Mouse (Mus musculus): ENCODE results near the gene Phc2. TPM values are rescaled to one million over a fixed set of nuclear protein-coding genes. Genes with fewer than 3 reads are reported as not detected.
A peak's percentile ranks its signal among the peaks of the same experiment; 100 is the strongest.

Gene Phc2
- polyA plus RNA-seq, 1 experiment from 2014 or later = 52.8 TPM

- Histone ChIP-seq H3K36me3 (replicated peaks; ENCODE audit: control insufficient read depth, insufficient read depth) (peaks cover 38% of the 10 kb centered on the region), H3K9ac (no peak overlapping the region), H3K27ac (no peak overlapping the region), H3K4me2 (replicated peaks) (no peak overlapping the region), H3K4me3 (replicated peaks; ENCODE audit: low read length) (no peak overlapping the region), H3K4me1 (replicated peaks; ENCODE audit: control insufficient read depth, insufficient read depth, low read length) (no peaks in the 10 kb centered on the region), H3K27me3 (ENCODE audit: control insufficient read depth, insufficient read depth, low read length) (no peaks in the 10 kb centered on the region), H3K9me3 (ENCODE audit: control insufficient read depth, low read length) (no peaks in the 10 kb centered on the region)
- 83% methylated on average over 5 of the region's 5 CpGs for WGBS
- ATAC-seq (ENCODE audit: low FRiP score) = no peak
- no peak for DNase-seq (ENCODE audit: low spot score)
These were observed 116.2 kb downstream of the Phc2 start for GRCm38 (mm10) chr4:128770698-128771097.

- H3K4me2 ChIP-seq (replicated peaks) = no peak overlapping the region
- no peaks in the 10 kb centered on the region for H3K27me3 ChIP-seq (ENCODE audit: control insufficient read depth, insufficient read depth, low read length)
- no peak overlapping the region for H3K9ac ChIP-seq
- ATAC-seq (ENCODE audit: low FRiP score) (no peak), DNase-seq (ENCODE audit: low spot score) (no peak)
- H3K4me3 ChIP-seq (replicated peaks; ENCODE audit: low read length) = no peak overlapping the region
- H3K9me3 ChIP-seq (ENCODE audit: control insufficient read depth, low read length) = no peaks in the 10 kb centered on the region
- H3K4me1 ChIP-seq (replicated peaks; ENCODE audit: control insufficient read depth, insufficient read depth, low read length) = no peaks in the 10 kb centered on the region
- no peak overlapping the region for H3K27ac ChIP-seq
- H3K36me3 ChIP-seq (replicated peaks; ENCODE audit: control insufficient read depth, insufficient read depth) = peaks cover 66% of the 10 kb centered on the region
- WGBS = 91% methylated on average over 11 of the region's 11 CpGs
These were observed 119.3 kb downstream of the Phc2 start for GRCm38 (mm10) chr4:128773820-128774219.

- no peaks in the 10 kb centered on the region for H3K4me1 ChIP-seq (replicated peaks; ENCODE audit: control insufficient read depth, insufficient read depth, low read length)
- H3K9me3 ChIP-seq (ENCODE audit: control insufficient read depth, low read length) = no peaks in the 10 kb centered on the region
- no peak overlapping the region for H3K27ac ChIP-seq
- 94% methylated on average over 9 of the region's 9 CpGs for WGBS
- H3K27me3 ChIP-seq (ENCODE audit: control insufficient read depth, insufficient read depth, low read length) = no peaks in the 10 kb centered on the region
- no peak overlapping the region for H3K4me3 ChIP-seq (replicated peaks; ENCODE audit: low read length)
- DNase-seq (ENCODE audit: low spot score) = peak; percentile 58
- no peak overlapping the region for H3K9ac ChIP-seq
- peak; percentile 2; the same call in 1 of the 2 replicates for ATAC-seq (ENCODE audit: low FRiP score)
- no peak overlapping the region for H3K4me2 ChIP-seq (replicated peaks)
- H3K36me3 ChIP-seq (replicated peaks; ENCODE audit: control insufficient read depth, insufficient read depth) = peaks cover 72% of the 10 kb centered on the region
These were observed 120.0 kb downstream of the Phc2 start for GRCm38 (mm10) chr4:128774467-128774866.

GRCm38 (mm10) chr4:128776568-128777289 lies 122.2 kb downstream of the Phc2 start:
- 45% methylated on average over 20 of the region's 20 CpGs for whole genome bisulfite sequencing
- peak; percentile 87 for DNase-seq (ENCODE audit: low spot score)
- no peak overlapping the region for H3K27ac ChIP-seq
- ATAC-seq (ENCODE audit: low FRiP score) = peak; percentile 46; the same call in 1 of the 2 replicates
- H3K4me1 ChIP-seq (replicated peaks; ENCODE audit: control insufficient read depth, insufficient read depth, low read length) = no peaks in the 10 kb centered on the region
- H3K4me2 ChIP-seq (replicated peaks) = no peak overlapping the region
- H3K9ac ChIP-seq = no peak overlapping the region
- H3K9me3 ChIP-seq (ENCODE audit: control insufficient read depth, low read length) = no peaks in the 10 kb centered on the region
- H3K27me3 ChIP-seq (ENCODE audit: control insufficient read depth, insufficient read depth, low read length) = no peaks in the 10 kb centered on the region
- H3K4me3 ChIP-seq (replicated peaks; ENCODE audit: low read length) = no peak overlapping the region
- H3K36me3 ChIP-seq (replicated peaks; ENCODE audit: control insufficient read depth, insufficient read depth) = peaks cover 95% of the 10 kb centered on the region

GRCm38 (mm10) chr4:128777593-128777992 lies 123.1 kb downstream of the Phc2 start:
- H3K4me2 ChIP-seq (replicated peaks) = no peak overlapping the region
- WGBS = 82% methylated on average over 11 of the region's 11 CpGs
- no peaks in the 10 kb centered on the region for H3K4me1 ChIP-seq (replicated peaks; ENCODE audit: control insufficient read depth, insufficient read depth, low read length)
- no peak overlapping the region for H3K27ac ChIP-seq
- DNase-seq (ENCODE audit: low spot score) = no peak
- peaks cover 96% of the 10 kb centered on the region for H3K36me3 ChIP-seq (replicated peaks; ENCODE audit: control insufficient read depth, insufficient read depth)
- H3K4me3 ChIP-seq (replicated peaks; ENCODE audit: low read length) = no peak overlapping the region
- no peak overlapping the region for H3K9ac ChIP-seq
- no peak for ATAC-seq (ENCODE audit: low FRiP score)
- H3K27me3 ChIP-seq (ENCODE audit: control insufficient read depth, insufficient read depth, low read length) = no peaks in the 10 kb centered on the region
- no peaks in the 10 kb centered on the region for H3K9me3 ChIP-seq (ENCODE audit: control insufficient read depth, low read length)

GRCm38 (mm10) chr4:128782037-128782436 lies 127.5 kb downstream of the Phc2 start:
- 93% methylated on average over 7 of the region's 7 CpGs for WGBS
- Histone ChIP-seq H3K36me3 (replicated peaks; ENCODE audit: control insufficient read depth, insufficient read depth) (peaks cover 93% of the 10 kb centered on the region), H3K4me2 (replicated peaks) (no peak overlapping the region), H3K27me3 (ENCODE audit: control insufficient read depth, insufficient read depth, low read length) (no peaks in the 10 kb centered on the region), H3K4me1 (replicated peaks; ENCODE audit: control insufficient read depth, insufficient read depth, low read length) (no peaks in the 10 kb centered on the region), H3K27ac (no peak overlapping the region), H3K4me3 (replicated peaks; ENCODE audit: low read length) (no peak overlapping the region), H3K9me3 (ENCODE audit: control insufficient read depth, low read length) (no peaks in the 10 kb centered on the region), H3K9ac (no peak overlapping the region)
- ATAC-seq (ENCODE audit: low FRiP score) (no peak), DNase-seq (ENCODE audit: low spot score) (no peak)

GRCm38 (mm10) chr4:128782645-128783044 lies 128.1 kb downstream of the Phc2 start:
- H3K9ac ChIP-seq = no peak overlapping the region

GRCm38 (mm10) chr4:128784950-128785631 lies 130.6 kb downstream of the Phc2 start:
- H3K27me3 ChIP-seq (ENCODE audit: control insufficient read depth, insufficient read depth, low read length) = no peaks in the 10 kb centered on the region
- no peak overlapping the region for H3K9ac ChIP-seq
- no peak overlapping the region for H3K4me3 ChIP-seq (replicated peaks; ENCODE audit: low read length)
- 92% methylated on average over 15 of the region's 15 CpGs for WGBS
- H3K4me2 ChIP-seq (replicated peaks) = no peak overlapping the region
- no peak for DNase-seq (ENCODE audit: low spot score)
- ATAC-seq (ENCODE audit: low FRiP score) = no peak
- no peaks in the 10 kb centered on the region for H3K4me1 ChIP-seq (replicated peaks; ENCODE audit: control insufficient read depth, insufficient read depth, low read length)
- no peak overlapping the region for H3K27ac ChIP-seq
- no peaks in the 10 kb centered on the region for H3K9me3 ChIP-seq (ENCODE audit: control insufficient read depth, low read length)
- H3K36me3 ChIP-seq (replicated peaks; ENCODE audit: control insufficient read depth, insufficient read depth) = peaks cover 84% of the 10 kb centered on the region

More at GRCm38 (mm10) chr4:128782645-128783044, 128.1 kb downstream of the Phc2 start:
- peaks cover 93% of the 10 kb centered on the region for H3K36me3 ChIP-seq (replicated peaks; ENCODE audit: control insufficient read depth, insufficient read depth)
- no peak overlapping the region for H3K4me2 ChIP-seq (replicated peaks)
- ATAC-seq (ENCODE audit: low FRiP score) = no peak
- no peak for DNase-seq (ENCODE audit: low spot score)
- H3K4me3 ChIP-seq (replicated peaks; ENCODE audit: low read length) = no peak overlapping the region
- H3K27me3 ChIP-seq (ENCODE audit: control insufficient read depth, insufficient read depth, low read length) = no peaks in the 10 kb centered on the region
- H3K4me1 ChIP-seq (replicated peaks; ENCODE audit: control insufficient read depth, insufficient read depth, low read length) = no peaks in the 10 kb centered on the region
- no peak overlapping the region for H3K27ac ChIP-seq
- WGBS = 78% methylated on average over 4 of the region's 4 CpGs
- H3K9me3 ChIP-seq (ENCODE audit: control insufficient read depth, low read length) = no peaks in the 10 kb centered on the region

- no peak overlapping the region for H3K9ac ChIP-seq
- ATAC-seq (ENCODE audit: low FRiP score) (no peak), DNase-seq (ENCODE audit: low spot score) (no peak)
- H3K9me3 ChIP-seq (ENCODE audit: control insufficient read depth, low read length) = no peaks in the 10 kb centered on the region
- no peaks in the 10 kb centered on the region for H3K4me1 ChIP-seq (replicated peaks; ENCODE audit: control insufficient read depth, insufficient read depth, low read length)
- peaks cover 78% of the 10 kb centered on the region for H3K36me3 ChIP-seq (replicated peaks; ENCODE audit: control insufficient read depth, insufficient read depth)
- no peak overlapping the region for H3K4me3 ChIP-seq (replicated peaks; ENCODE audit: low read length)
- H3K4me2 ChIP-seq (replicated peaks) = no peak overlapping the region
- 96% methylated on average over 11 of the region's 11 CpGs for WGBS
- H3K27ac ChIP-seq = no peak overlapping the region
- no peaks in the 10 kb centered on the region for H3K27me3 ChIP-seq (ENCODE audit: control insufficient read depth, insufficient read depth, low read length)
These were observed 131.6 kb downstream of the Phc2 start for GRCm38 (mm10) chr4:128785921-128786654.
